Mouse (Mus musculus): ENCODE results near the gene Lilra5. TPM values are rescaled to one million over a fixed set of nuclear protein-coding genes. Genes with fewer than 3 reads are reported as not detected.
"Not testable (repeated sequence)": the region's sequence is repeated elsewhere in the genome, so short reads cannot be mapped to it uniquely, and the experiment has no call there.

Gene Lilra5
- 0.11 TPM in 1 of 2 replicates, not detected in the other for polyA plus RNA-seq (2015; fragmentation: Nextera tagmentation; extraction: Ambion mirVana)

DNA sequence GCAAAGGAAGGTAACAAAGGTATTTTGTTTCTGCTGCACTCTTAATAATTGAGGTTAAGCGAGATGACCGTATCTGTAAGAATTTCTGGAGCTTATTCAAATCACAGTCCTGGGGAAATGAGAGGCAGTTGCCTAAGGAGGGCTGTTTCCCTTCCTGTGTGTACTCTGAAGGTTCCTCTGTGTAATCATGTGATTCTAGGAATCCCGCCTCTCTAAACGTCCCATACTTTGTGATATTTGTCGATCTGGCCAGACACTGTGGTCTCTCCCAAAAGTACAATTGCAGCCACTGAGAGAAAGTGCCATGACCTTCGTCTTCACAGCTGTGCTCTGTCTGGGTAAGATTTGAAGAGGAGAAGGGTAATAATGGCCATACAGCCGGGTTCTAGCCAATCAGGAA is at the start of gene Lilra5:
TSS of gene Lilra5 (plus strand) at position 301 of the 400 bp plus-strand sequence.
- 85% methylated on average over 7 of the region's 7 CpGs for WGBS
- no peak within 1 kb of the TSS for H3K27ac ChIP-seq (ENCODE audit: low read length)
- no peaks in the 10 kb centered on the region for H3K9me3 ChIP-seq (ENCODE audit: control insufficient read depth, low read length)
- ATAC-seq: no peak
- H3K27me3 ChIP-seq (replicated peaks; ENCODE audit: control insufficient read depth, insufficient read depth, low read length): no peaks in the 10 kb centered on the region
- H3K36me3 ChIP-seq (ENCODE audit: control insufficient read depth, insufficient read depth): no peaks in the 10 kb centered on the region
- H3K9ac ChIP-seq (replicated peaks; ENCODE audit: low read depth, low read length): no peak within 1 kb of the TSS
- no peak within 1 kb of the TSS for H3K4me3 ChIP-seq (replicated peaks; ENCODE audit: low read length)
- H3K4me1 ChIP-seq (replicated peaks; ENCODE audit: control insufficient read depth, insufficient read depth, low read length): no peaks in the 10 kb centered on the region
- no peak within 1 kb of the TSS for H3K4me2 ChIP-seq (ENCODE audit: low read length)

DNA sequence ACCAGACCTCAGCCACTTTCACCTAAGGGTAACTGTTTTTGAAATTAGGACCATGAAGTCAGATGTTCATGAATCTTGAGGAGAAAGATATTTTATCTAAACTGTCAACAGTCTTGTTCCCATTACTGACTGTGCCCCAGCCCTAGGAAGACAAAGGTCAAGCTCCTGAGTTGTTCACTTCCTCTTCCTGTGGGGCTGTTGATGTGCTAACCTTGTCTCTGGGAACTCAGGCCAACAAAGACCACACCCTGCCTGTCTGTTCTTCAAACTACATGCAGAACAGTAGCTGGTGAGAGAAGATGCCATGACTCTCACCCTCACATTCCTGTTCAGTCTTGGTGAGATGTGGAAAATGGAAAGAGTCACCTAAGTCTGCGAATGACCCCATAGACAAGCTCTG is 30.4 kb upstream of the Lilra5 start:
- H3K27me3 ChIP-seq (replicated peaks; ENCODE audit: control insufficient read depth, insufficient read depth, low read length): no peaks in the 10 kb centered on the region
- 81% methylated on average over 1 of the region's 1 CpGs for WGBS
- no peak for ATAC-seq

DNA sequence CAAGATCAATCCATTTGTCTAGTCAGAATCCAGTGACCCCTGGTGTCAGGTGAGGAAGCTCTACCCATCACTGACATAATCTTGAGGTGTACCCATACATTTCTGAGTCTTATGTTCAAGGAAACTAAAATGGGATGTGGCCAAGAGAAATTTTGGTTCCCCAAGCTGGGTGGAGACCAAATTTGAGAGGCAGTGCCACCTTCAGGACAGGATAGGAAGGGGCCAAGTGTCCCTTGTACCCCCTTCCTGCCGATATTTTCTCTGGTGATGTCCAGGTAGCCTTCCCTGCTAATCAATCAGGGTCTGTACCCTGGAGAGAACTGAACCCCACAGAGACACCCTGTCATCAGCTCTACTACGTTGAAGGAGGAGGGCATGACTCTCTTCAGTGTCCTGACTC is 28.9 kb upstream of the Lilra5 start:
- no peaks in the 10 kb centered on the region for H3K36me3 ChIP-seq (ENCODE audit: control insufficient read depth, insufficient read depth)
- H3K27ac ChIP-seq (ENCODE audit: low read length): no peak overlapping the region
- no peaks in the 10 kb centered on the region for H3K27me3 ChIP-seq (replicated peaks; ENCODE audit: control insufficient read depth, insufficient read depth, low read length)
- H3K9ac ChIP-seq (replicated peaks; ENCODE audit: low read depth, low read length): no peak overlapping the region
- H3K4me3 ChIP-seq (replicated peaks; ENCODE audit: low read length): no peak overlapping the region
- 31% methylated on average over 2 of the region's 2 CpGs for WGBS
- ATAC-seq: no peak
- H3K4me1 ChIP-seq (replicated peaks; ENCODE audit: control insufficient read depth, insufficient read depth, low read length): no peaks in the 10 kb centered on the region
- no peak overlapping the region for H3K4me2 ChIP-seq (ENCODE audit: low read length)
- no peaks in the 10 kb centered on the region for H3K9me3 ChIP-seq (ENCODE audit: control insufficient read depth, low read length)

More for the DNA sequence above, 30.4 kb upstream of the Lilra5 start:
- Histone ChIP-seq H3K27ac (ENCODE audit: low read length) (no peak overlapping the region), H3K9me3 (ENCODE audit: control insufficient read depth, low read length) (no peaks in the 10 kb centered on the region), H3K9ac (replicated peaks; ENCODE audit: low read depth, low read length) (no peak overlapping the region), H3K4me1 (replicated peaks; ENCODE audit: control insufficient read depth, insufficient read depth, low read length) (no peaks in the 10 kb centered on the region), H3K36me3 (ENCODE audit: control insufficient read depth, insufficient read depth) (no peaks in the 10 kb centered on the region), H3K4me3 (replicated peaks; ENCODE audit: low read length) (no peak overlapping the region), H3K4me2 (ENCODE audit: low read length) (no peak overlapping the region)

DNA sequence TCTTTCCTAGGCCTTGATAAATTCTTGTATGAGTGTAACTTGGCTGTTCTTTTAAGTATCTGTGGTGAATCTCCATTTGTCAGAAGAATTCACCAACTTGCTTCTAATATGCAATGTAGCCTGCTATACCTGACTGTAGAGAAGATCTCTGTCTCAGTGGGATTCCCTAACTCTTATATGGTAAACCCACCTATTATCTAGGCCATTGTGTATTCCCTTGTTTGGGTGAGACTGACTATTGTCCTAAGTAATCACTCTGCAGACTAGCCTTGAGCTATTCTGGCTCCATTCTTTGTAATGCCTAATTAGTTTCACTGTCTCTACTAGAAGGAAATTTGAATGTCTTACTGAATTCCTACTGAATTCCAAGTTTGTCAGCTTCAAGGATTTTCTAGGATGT is 24.1 kb upstream of the Lilra5 start:
- not testable (repeated sequence) for H3K27me3 ChIP-seq (replicated peaks; ENCODE audit: control insufficient read depth, insufficient read depth, low read length); H3K4me1 ChIP-seq (replicated peaks; ENCODE audit: control insufficient read depth, insufficient read depth, low read length); H3K27ac ChIP-seq (ENCODE audit: low read length); H3K4me2 ChIP-seq (ENCODE audit: low read length); H3K9me3 ChIP-seq (ENCODE audit: control insufficient read depth, low read length); H3K4me3 ChIP-seq (replicated peaks; ENCODE audit: low read length); ATAC-seq; H3K36me3 ChIP-seq (ENCODE audit: control insufficient read depth, insufficient read depth); H3K9ac ChIP-seq (replicated peaks; ENCODE audit: low read depth, low read length)

DNA sequence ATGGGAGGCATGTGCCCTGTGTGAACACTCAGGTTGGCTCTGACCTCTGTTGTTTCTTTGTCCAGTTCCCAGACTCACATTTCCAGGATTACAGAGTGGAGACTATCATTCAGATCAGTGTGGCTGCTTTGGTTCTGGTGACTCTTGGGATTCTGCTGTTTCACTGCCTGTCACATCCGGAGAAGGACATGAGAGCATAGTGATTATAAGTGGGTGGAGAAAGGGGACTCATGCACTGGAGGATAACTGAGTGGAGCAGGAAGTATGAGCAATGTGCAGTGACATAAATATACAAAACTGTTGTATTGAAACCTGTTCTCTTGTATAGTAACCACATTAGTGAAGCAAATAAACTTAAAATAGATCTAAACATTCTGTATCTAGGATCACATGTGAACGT is 22.2 kb upstream of the Lilra5 start:
- no peaks in the 10 kb centered on the region for H3K4me1 ChIP-seq (replicated peaks; ENCODE audit: control insufficient read depth, insufficient read depth, low read length)
- H3K27ac ChIP-seq (ENCODE audit: low read length): no peak overlapping the region
- no peak overlapping the region for H3K4me2 ChIP-seq (ENCODE audit: low read length)
- no peaks in the 10 kb centered on the region for H3K27me3 ChIP-seq (replicated peaks; ENCODE audit: control insufficient read depth, insufficient read depth, low read length)
- no peaks in the 10 kb centered on the region for H3K36me3 ChIP-seq (ENCODE audit: control insufficient read depth, insufficient read depth)
- WGBS: 87% methylated on average over 2 of the region's 2 CpGs
- no peaks in the 10 kb centered on the region for H3K9me3 ChIP-seq (ENCODE audit: control insufficient read depth, low read length)
- no peak overlapping the region for H3K4me3 ChIP-seq (replicated peaks; ENCODE audit: low read length)
- no peak for ATAC-seq
- H3K9ac ChIP-seq (replicated peaks; ENCODE audit: low read depth, low read length): no peak overlapping the region

DNA sequence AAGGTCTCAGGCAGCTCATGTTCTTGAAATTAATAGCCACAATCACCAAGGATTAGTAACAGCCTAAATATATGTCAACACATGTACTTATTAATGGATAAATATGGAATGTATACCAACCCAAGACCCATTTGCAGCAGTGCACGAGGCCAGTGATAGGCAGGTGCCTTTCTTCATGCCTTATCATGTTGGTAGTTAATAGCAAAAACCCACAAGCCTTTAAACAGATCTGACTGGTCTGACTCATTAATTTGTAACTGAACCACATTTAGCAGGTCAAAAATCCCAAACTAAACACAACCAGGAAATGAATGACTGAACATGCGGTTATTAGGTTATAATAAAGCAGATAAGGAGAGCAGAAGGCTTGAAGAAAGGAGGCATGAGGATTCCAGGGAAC is 21.7 kb upstream of the Lilra5 start:
- H3K27ac ChIP-seq (ENCODE audit: low read length): no peak overlapping the region
- no peak overlapping the region for H3K4me2 ChIP-seq (ENCODE audit: low read length)
- ATAC-seq: no peak
- WGBS: 84% methylated on average over 2 of the region's 2 CpGs
- H3K36me3 ChIP-seq (ENCODE audit: control insufficient read depth, insufficient read depth): no peaks in the 10 kb centered on the region
- no peak overlapping the region for H3K9ac ChIP-seq (replicated peaks; ENCODE audit: low read depth, low read length)
- no peak overlapping the region for H3K4me3 ChIP-seq (replicated peaks; ENCODE audit: low read length)
- no peaks in the 10 kb centered on the region for H3K4me1 ChIP-seq (replicated peaks; ENCODE audit: control insufficient read depth, insufficient read depth, low read length)
- H3K27me3 ChIP-seq (replicated peaks; ENCODE audit: control insufficient read depth, insufficient read depth, low read length): no peaks in the 10 kb centered on the region
- H3K9me3 ChIP-seq (ENCODE audit: control insufficient read depth, low read length): no peaks in the 10 kb centered on the region

DNA sequence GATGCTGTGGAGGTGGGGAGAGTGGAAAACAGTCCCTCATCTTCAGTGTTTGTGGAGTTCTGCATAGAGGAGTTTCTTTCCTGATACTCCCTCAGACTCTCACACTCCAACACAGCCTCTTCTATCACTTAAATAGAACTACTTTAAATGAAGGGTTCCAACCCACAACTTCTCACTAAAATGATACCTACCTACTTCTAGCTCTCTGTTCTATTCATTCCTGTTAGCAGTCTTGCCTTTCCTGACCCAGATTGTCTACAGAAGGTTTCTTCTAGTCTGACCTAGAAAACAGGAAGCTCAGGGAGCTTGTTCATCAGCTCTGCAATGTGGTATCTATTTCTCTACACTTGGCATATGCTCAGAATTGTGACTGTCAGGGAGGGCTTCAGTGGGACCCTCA is 2.0 kb upstream of the Lilra5 start:
- H3K9me3 ChIP-seq (ENCODE audit: control insufficient read depth, low read length): no peaks in the 10 kb centered on the region
- H3K4me2 ChIP-seq (ENCODE audit: low read length): no peak overlapping the region
- H3K4me1 ChIP-seq (replicated peaks; ENCODE audit: control insufficient read depth, insufficient read depth, low read length): no peaks in the 10 kb centered on the region
- no peak overlapping the region for H3K27ac ChIP-seq (ENCODE audit: low read length)
- no peak overlapping the region for H3K9ac ChIP-seq (replicated peaks; ENCODE audit: low read depth, low read length)
- H3K4me3 ChIP-seq (replicated peaks; ENCODE audit: low read length): no peak overlapping the region
- H3K36me3 ChIP-seq (ENCODE audit: control insufficient read depth, insufficient read depth): no peaks in the 10 kb centered on the region
- no peaks in the 10 kb centered on the region for H3K27me3 ChIP-seq (replicated peaks; ENCODE audit: control insufficient read depth, insufficient read depth, low read length)
- ATAC-seq: no peak

DNA sequence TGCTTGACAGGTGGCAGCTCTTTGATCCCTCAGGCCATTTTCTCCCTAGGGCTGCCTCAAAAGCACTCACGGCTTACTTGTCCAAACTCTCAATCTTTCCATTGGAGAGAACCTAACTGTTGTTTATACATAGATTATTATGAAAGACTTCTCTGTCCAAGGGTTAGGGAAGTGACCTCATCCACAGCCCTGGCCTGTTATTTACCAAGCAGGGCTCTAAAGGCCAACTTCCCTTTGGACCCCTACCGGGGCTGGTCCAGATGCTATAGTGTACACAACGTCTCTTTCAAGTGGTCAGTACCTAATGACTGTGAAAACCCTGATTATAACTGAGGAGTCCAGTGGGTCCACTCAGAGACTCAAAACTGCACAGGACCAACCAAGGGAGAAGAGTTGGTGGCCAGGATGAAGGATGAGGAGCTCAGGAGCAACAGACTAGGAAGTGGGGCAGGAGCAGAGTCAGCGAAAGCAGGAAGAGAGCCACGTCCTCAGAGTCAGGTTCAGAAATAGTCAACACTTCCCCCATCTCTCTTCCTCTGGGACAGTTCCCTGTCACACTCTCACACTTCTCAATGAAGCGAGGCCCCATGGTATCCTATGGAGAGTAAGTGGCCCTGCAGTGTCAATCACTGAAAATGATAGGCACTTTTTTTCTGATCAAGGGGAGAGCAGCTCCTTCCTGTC is 1.6 kb downstream of the Lilra5 start:
- Histone ChIP-seq H3K4me2 (ENCODE audit: low read length) (no peak overlapping the region), H3K36me3 (ENCODE audit: control insufficient read depth, insufficient read depth) (no peaks in the 10 kb centered on the region), H3K4me1 (replicated peaks; ENCODE audit: control insufficient read depth, insufficient read depth, low read length) (no peaks in the 10 kb centered on the region), H3K4me3 (replicated peaks; ENCODE audit: low read length) (no peak overlapping the region), H3K27me3 (replicated peaks; ENCODE audit: control insufficient read depth, insufficient read depth, low read length) (no peaks in the 10 kb centered on the region), H3K27ac (ENCODE audit: low read length) (no peak overlapping the region), H3K9me3 (ENCODE audit: control insufficient read depth, low read length) (no peaks in the 10 kb centered on the region), H3K9ac (replicated peaks; ENCODE audit: low read depth, low read length) (no peak overlapping the region)
- ATAC-seq: no peak
- 79% methylated on average over 6 of the region's 6 CpGs for WGBS

DNA sequence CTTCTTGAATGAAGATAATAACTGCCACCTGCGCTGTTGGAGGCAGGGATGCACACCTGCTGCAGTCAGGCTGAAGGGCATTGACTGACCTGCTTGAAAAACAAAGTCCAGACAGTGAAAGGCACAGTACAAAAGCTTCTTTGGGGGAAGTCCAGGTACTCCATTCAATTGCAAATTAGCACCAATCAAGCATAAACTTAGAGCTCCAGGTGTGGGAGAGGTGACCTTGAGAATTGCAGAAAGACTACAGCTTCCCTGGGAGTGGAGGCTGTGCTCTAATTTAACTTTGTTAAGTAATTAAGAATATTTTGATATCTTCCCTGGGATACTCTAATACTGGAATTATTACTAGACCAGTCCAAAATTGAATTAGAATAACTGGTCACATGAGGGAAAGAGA is 13.7 kb downstream of the Lilra5 start:
- not testable (repeated sequence) for ATAC-seq

DNA sequence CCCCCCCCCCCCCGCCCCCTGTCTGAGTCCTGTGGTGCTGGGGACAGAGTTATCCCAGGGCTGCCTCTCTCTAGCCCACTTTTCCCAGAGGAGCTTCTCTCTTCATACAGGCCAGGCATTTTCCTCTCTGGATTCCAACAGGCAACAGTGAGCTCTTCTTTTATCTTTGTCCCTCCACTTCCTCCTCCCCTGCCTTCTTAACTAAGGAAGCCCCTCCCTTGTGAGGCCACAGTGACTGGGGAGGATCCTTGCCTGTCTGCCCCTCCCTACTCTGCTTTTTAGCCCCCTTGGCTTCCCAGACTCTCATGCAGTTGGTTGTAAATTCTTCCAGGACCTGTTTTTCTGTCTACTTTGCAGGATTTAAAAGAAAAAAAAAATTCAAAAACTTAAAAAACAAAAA is 18.5 kb downstream of the Lilra5 start:
- not testable (repeated sequence) for H3K9me3 ChIP-seq (ENCODE audit: control insufficient read depth, low read length); H3K27me3 ChIP-seq (replicated peaks; ENCODE audit: control insufficient read depth, insufficient read depth, low read length); ATAC-seq; H3K4me1 ChIP-seq (replicated peaks; ENCODE audit: control insufficient read depth, insufficient read depth, low read length); H3K9ac ChIP-seq (replicated peaks; ENCODE audit: low read depth, low read length); H3K36me3 ChIP-seq (ENCODE audit: control insufficient read depth, insufficient read depth); H3K4me2 ChIP-seq (ENCODE audit: low read length); H3K27ac ChIP-seq (ENCODE audit: low read length); H3K4me3 ChIP-seq (replicated peaks; ENCODE audit: low read length)
- WGBS: no CpG with 5 or more reads among the region's 1 CpGs

More for the DNA sequence above, 13.7 kb downstream of the Lilra5 start:
- not testable (repeated sequence) for H3K4me3 ChIP-seq (replicated peaks; ENCODE audit: low read length); H3K4me2 ChIP-seq (ENCODE audit: low read length); H3K27me3 ChIP-seq (replicated peaks; ENCODE audit: control insufficient read depth, insufficient read depth, low read length); H3K9ac ChIP-seq (replicated peaks; ENCODE audit: low read depth, low read length); H3K36me3 ChIP-seq (ENCODE audit: control insufficient read depth, insufficient read depth); H3K9me3 ChIP-seq (ENCODE audit: control insufficient read depth, low read length); H3K27ac ChIP-seq (ENCODE audit: low read length); H3K4me1 ChIP-seq (replicated peaks; ENCODE audit: control insufficient read depth, insufficient read depth, low read length)
- 74% methylated on average over 1 of the region's 1 CpGs for WGBS

All from forebrain, embryonic 16.5 days (tissue).